Mouse (Mus musculus): Measurements from ENCODE around the gene Nrros. TPM values are rescaled to one million over a fixed set of nuclear protein-coding genes. Genes with fewer than 3 reads are reported as not detected.
"Not testable (repeated sequence)": the region's sequence is repeated elsewhere in the genome, so short reads cannot be mapped to it uniquely, and the experiment has no call there.

Nrros gene
- polyA plus RNA-seq, 1 experiment: 50.5 TPM

- H3K4me3 ChIP-seq (replicated peaks; ENCODE audit: control insufficient read depth, low read depth, low read length): peak overlapping the region; percentile 91
- H3K27ac ChIP-seq (ENCODE audit: control insufficient read depth, insufficient read depth, low read depth, low read length, poor library complexity): peak overlapping the region; percentile 82
- TF ChIP-seq CTCF (IDR thresholded peaks at IDR 0.05; ENCODE audit: control insufficient read depth, insufficient read depth, low read length): no peak; the same call in 1 of the 2 replicates
- TF ChIP-seq POLR2A (IDR thresholded peaks at IDR 0.05; ENCODE audit: borderline replicate concordance, control insufficient read depth, low read depth, low read length): peak; percentile 45; the same call in 1 of the 2 replicates
- H3K4me1 ChIP-seq (ENCODE audit: control insufficient read depth, insufficient read depth, low read length): peaks cover 4% of the 10 kb centered on the region
- under 1% methylated on average over 39 of the region's 39 CpGs for WGBS
Observed at GRCm38 (mm10) chr16:32098897-32099637, 66.3 kb downstream of the Nrros start.

GRCm38 (mm10) chr16:32097757-32098156 lies 67.6 kb downstream of the Nrros start:
- 81% methylated on average over 2 of the region's 2 CpGs for WGBS
- H3K4me3 ChIP-seq (replicated peaks; ENCODE audit: control insufficient read depth, low read depth, low read length); H3K27ac ChIP-seq (ENCODE audit: control insufficient read depth, insufficient read depth, low read depth, low read length, poor library complexity); H3K4me1 ChIP-seq (ENCODE audit: control insufficient read depth, insufficient read depth, low read length): not testable (repeated sequence)

Other genes with a start within 250 kb of the Nrros start
- 0.79 and 6.2 TPM in 2 replicates for gene Pigz, start 231.7 kb downstream of the Nrros start, polyA plus RNA-seq (2011; ENCODE audit: insufficient read depth, insufficient read length, low replicate concordance, missing spikeins)
- 16.2 and 24.9 TPM in 2 replicates for gene 0610012G03Rik, start 217.1 kb downstream of the Nrros start, polyA plus RNA-seq (2011; ENCODE audit: insufficient read depth, insufficient read length, low replicate concordance, missing spikeins)
- gene Ncbp2, start 217.1 kb downstream of the Nrros start, polyA plus RNA-seq (2011; ENCODE audit: insufficient read depth, insufficient read length, low replicate concordance, missing spikeins): 16.3 and 39.3 TPM in 2 replicates
- 4.3 and 5.3 TPM in 2 replicates for gene Senp5, start 162.3 kb downstream of the Nrros start, polyA plus RNA-seq (2011; ENCODE audit: insufficient read depth, insufficient read length, low replicate concordance, missing spikeins)
- gene Pak2, start 86.3 kb downstream of the Nrros start, polyA plus RNA-seq (2011; ENCODE audit: insufficient read depth, insufficient read length, low replicate concordance, missing spikeins): 12.7 and 25.2 TPM in 2 replicates
- gene Pigx, start 65.9 kb downstream of the Nrros start, polyA plus RNA-seq (2011; ENCODE audit: insufficient read depth, insufficient read length, low replicate concordance, missing spikeins): 11.1 and 35.7 TPM in 2 replicates
- 4.5 and 11.3 TPM in 2 replicates for gene Cep19, start 65.8 kb downstream of the Nrros start, polyA plus RNA-seq (2011; ENCODE audit: insufficient read depth, insufficient read length, low replicate concordance, missing spikeins)
- gene Bex6, start 14.2 kb upstream of the Nrros start, polyA plus RNA-seq (2011; ENCODE audit: insufficient read depth, insufficient read length, low replicate concordance, missing spikeins): 3.3 and 6.1 TPM in 2 replicates
- 4.4 and 6.0 TPM in 2 replicates for gene Fbxo45, start 81.6 kb upstream of the Nrros start, polyA plus RNA-seq (2011; ENCODE audit: insufficient read depth, insufficient read length, low replicate concordance, missing spikeins)
- 14.0 and 15.5 TPM in 2 replicates for gene Wdr53, start 81.6 kb upstream of the Nrros start, polyA plus RNA-seq (2011; ENCODE audit: insufficient read depth, insufficient read length, low replicate concordance, missing spikeins)
- not detected in 2 replicates for gene Smco1, start 105.9 kb upstream of the Nrros start, polyA plus RNA-seq (2011; ENCODE audit: insufficient read depth, insufficient read length, low replicate concordance, missing spikeins)
- gene Rnf168, start 111.9 kb upstream of the Nrros start, polyA plus RNA-seq (2011; ENCODE audit: insufficient read depth, insufficient read length, low replicate concordance, missing spikeins): 22.6 and 32.5 TPM in 2 replicates
- 7.1 and 9.0 TPM in 2 replicates for gene Ubxn7, start 166.7 kb upstream of the Nrros start, polyA plus RNA-seq (2011; ENCODE audit: insufficient read depth, insufficient read length, low replicate concordance, missing spikeins)
- gene Tm4sf19, start 234.9 kb upstream of the Nrros start, polyA plus RNA-seq (2011; ENCODE audit: insufficient read depth, insufficient read length, low replicate concordance, missing spikeins): 3.2 TPM in 1 of 2 replicates, not detected in the other

All from bone marrow, adult 2 months (tissue).